Mouse (Mus musculus) lung, adult 2 months (tissue): ENCODE results near the gene Dctn2.

Experiments
- CTCF ChIP-seq: fragments of 200-500 bp; IDR thresholded peaks from 2 replicates; pipeline ENCODE4 v1.5.1; 2011; ENCODE audit warnings: mild to moderate bottlenecking, low read length, control low read depth; ENCODE audit not compliant: insufficient read depth
- POLR2A ChIP-seq: fragments of 200-500 bp; IDR thresholded peaks from 2 replicates; pipeline ENCODE4 v1.6.1; 2011; ENCODE audit warnings: low read depth, mild to moderate bottlenecking, control low read depth, low read length, borderline replicate concordance; ENCODE audit errors: extremely low read depth

DNA sequence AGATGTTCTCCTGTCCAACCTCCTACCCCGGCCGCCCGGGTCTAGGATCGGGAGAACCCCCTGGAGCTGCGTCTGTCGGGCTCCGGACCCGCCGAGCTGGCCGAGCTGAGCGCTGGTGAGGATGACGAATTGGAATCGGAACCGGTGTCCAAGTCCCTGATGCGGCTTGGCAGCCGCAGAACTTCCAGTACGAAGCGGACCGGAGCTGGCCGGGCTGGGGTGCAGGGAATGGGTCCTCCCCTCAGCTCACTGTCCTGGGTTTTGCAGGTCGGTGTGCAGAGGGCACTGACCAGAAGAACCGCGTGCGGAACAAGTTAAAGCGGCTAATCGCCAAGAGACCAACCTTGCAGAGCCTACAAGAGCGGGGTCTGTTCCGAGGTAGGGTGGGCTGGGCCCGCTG, 60.7 kb downstream of the Dctn2 start:
- TF ChIP-seq POLR2A (no peak), CTCF (no peak)
